Mouse (Mus musculus) regulatory T cell (primary cell): ENCODE results near the gene Rps6.
"Not testable (repeated sequence)": the region's sequence is repeated elsewhere in the genome, so short reads cannot be mapped to it uniquely, and the experiment has no call there.

Experiments
- in situ Hi-C: fragments of 300-600 bp; cut with MboI, MseI; formaldehyde crosslinking; loops from one replicate; pipeline ENCODE4 v1.15.1; 2025; ENCODE audit warnings: high pct_unique_total_duplicates

Rps6 gene

DNA sequence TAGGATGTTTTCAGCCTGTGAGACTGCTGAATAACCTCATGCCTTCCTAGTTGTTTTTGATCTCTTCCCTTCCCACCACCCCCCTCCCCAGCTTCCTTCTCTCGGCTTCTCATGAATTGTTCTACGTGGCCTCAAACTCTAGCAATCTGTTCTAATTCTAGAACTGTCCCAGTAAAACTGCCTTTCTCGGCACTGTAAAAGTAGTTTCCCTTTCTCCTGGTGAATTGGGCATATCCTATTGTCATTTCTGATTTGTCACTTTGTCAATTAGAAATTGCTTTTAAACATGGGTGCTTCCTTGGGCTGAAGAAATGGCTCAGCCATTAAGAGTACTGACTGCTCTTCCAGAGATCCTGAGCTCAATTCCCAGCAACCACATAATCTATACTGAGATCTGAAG, 5.2 kb downstream of the Rps6 start:
- in situ Hi-C loops, result loop anchor here (10.0 kb wide), 1 partner anchor 277 kb away; the partner anchor contains the start of gene Rraga

DNA sequence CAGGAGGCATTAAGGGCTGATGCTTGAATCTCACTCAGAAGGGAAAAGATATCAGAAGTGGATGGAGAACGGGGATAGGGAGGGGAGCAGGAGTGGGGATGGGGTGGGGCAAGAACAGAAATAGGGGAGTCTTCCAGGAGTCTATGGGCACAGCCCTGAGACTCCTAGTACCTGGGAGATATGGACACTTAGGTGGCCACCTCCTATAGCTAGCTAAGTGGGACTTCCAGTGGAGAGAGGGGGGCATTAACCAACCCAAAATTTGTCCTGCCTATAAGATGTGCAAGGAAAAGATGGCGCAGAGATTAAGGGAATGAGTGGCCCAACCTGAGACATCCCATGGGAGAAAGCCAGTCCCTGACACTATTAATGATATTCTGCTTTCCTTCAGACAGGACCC, 5.9 kb downstream of the Rps6 start:
- in situ Hi-C loops, result loop anchor here (10.0 kb wide), 1 partner anchor 277 kb away; the partner anchor contains the start of gene Rraga

DNA sequence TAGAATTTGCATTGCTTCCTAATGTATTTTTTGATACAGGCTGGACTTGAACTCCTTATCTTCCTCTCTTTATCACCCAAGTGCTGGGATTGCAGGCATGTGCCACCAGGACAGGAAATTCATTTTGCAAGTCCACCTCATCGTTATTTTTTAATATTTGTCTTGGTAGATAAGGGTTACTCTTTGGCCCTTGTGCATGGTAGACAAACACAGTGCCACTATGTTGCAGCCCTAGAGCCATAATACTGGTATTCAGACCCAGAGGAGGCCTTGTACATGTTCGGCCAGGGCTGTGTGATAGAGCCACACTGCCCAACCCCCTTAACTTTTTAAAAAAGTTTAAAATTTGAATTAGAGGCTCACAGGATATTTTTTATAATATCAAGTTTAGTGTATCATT, 10.0 kb downstream of the Rps6 start:
- in situ Hi-C loops, result no loop called here

DNA sequence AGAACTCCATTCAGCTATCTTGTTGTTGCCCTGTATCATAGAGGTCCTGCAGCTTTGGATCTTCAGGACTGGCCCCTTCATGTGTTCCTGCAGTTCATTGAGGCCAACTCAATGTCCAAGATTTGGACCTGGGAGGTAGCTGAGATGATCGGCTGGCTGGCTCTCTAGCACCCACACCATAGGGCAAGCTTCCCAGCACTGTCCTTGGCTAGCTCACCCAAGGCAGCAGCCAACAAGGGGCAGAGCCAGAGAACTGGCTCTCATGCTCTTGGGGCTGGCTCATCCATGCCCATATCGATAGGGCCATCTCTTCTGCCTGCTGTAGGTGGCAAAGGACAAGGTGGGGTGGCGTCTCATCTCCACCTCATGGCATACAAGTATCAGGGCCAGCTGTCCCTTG, 11.8 kb downstream of the Rps6 start:
- in situ Hi-C loops, result no loop called here

DNA sequence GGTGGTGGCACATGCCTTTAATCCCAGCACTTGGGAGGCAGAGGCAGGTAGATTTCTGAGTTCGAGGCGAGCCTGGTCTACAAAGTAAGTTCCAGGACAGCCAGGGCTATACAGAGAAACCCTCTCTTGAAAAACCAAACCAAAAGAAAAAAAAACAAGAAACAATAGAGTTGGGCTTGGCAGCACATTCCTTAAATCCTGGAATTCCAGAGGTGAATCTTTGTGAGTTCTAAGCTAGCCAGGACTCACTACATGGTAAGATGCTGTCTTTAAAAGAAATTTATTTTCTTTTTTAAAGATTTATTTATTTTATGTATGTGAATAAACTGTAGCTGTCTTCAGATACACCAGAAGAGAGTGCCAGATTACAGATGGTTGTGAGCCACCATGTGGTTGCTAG, 16.1 kb downstream of the Rps6 start:
- in situ Hi-C loops, result not testable (repeated sequence)

DNA sequence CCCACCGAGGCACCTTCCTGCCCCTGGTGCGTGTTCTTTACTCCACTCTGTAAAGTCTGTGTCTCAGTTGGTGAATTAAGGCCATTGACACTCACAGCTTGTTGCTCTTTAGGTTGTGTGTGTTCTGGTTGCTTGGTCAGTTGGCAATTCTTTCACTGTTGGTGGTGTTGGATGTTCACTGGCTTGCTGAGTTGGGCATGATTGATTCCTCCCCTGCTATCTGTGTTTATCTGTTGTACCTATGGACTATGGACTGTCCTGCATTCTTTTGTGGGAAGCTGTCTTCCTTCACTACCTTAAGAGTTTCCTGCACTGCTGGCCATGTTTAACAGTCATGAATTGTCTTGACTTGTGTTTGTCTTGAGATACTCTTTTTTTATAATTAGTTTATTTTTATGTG, 25.3 kb downstream of the Rps6 start:
- in situ Hi-C loops, result no loop called here

DNA sequence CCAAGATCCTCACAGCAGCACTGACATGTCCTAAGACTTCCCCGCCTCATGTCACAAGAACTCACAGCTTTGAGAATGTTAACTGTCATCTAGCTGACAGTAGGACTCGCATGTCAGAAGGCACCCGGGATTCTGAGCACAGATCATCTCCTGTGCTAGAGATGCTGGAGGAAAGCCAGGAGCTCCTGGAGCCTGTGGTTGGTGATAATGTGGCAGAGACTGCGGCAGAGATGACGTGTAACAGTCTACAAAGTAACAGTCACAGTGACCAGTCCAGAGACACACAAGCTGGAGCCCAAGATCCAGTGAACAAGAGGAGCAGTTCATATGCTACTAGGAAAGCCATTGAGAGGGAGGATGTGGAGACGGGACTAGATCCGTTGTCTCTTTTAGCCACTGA, 32.1 kb downstream of the Rps6 start:
- in situ Hi-C loops, result no loop called here

DNA sequence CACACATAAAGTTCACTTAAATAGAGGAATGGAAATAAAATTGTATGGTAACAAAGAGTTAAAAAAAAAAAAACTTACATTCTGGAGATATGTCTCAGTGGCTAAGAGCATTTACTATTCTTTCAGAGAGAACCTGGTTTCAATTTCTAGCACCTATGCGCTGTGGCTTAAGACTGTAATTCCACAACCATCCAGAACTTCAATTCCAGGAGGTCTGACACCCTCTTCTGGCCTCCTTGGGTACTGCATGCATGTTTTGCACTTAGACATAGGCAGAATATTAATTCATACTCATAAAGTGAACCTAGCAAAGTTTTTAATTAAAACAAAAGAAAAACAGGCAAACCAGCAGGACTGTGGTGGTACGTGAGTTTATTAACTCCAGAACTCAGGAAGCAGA, 34.0 kb downstream of the Rps6 start:
- in situ Hi-C loops, result no loop called here

DNA sequence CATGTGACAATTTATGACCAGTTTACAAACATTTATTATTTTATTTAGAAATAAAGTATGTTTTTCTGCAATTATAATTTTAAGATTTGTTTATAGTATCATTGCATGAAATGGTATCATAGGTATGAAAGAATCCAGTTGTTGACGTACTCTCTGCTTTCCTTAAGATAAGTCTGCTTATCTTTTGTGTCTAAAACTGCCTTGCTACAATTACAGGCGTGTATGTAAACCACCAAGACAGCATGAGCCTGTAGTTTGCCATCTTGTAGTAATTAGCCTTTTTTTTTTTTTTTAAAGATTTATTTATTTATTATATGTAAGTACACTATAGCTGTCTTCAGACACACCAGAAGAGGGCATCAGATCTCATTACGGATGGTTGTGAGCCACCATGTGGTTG, 42.4 kb downstream of the Rps6 start:
- in situ Hi-C loops, result no loop called here

DNA sequence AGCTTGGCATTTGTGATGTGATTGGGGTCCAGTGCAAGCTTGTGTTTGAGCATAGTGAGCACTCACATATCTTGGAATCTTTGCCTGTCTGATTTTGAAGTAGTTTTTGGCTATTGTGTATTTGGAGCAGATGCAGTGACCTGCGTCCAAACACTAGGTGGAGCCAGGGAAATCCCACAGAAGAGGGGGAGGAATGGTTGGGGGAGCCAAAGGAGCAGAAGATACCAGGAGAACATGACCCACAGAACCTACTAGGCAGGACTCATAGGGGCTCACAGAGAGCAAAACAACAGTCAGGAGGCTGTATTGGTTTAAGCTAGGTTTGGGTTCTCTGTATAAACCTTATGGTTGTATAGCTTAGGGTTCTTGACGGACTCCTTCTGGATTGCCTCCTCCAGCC, 46.6 kb downstream of the Rps6 start:
- in situ Hi-C loops, result no loop called here
